Mouse (Mus musculus): ENCODE results near the gene Fcamr. TPM values are rescaled to one million over a fixed set of nuclear protein-coding genes. Genes with fewer than 3 reads are reported as not detected.

Gene Fcamr
- not detected for total RNA-seq (2023)

GRCm38 (mm10) chr1:130800602-130801001 lies at the start of gene Fcamr:
Gene Fcamr, plus strand, starts transcription at chr1:130800902.

GRCm38 (mm10) chr1:130826448-130826847 lies 25.7 kb downstream of the Fcamr start, which contains the start of gene Pigr:
Gene Pigr, plus strand, starts transcription at chr1:130826684.

Other genes starting within 250 kb of the Fcamr start
- gene Zp3r, start 171.3 kb upstream of the Fcamr start, total RNA-seq (2023), result not detected
- gene C4bp, start 139.3 kb upstream of the Fcamr start, total RNA-seq (2023), result not detected
- gene Gm29427, start 85.1 kb upstream of the Fcamr start, total RNA-seq (2023), result not detected
- 12.6 TPM for gene Yod1, start 83.6 kb upstream of the Fcamr start, total RNA-seq (2023)
- gene Pfkfb2, start 71.6 kb upstream of the Fcamr start, total RNA-seq (2023), result 16.7 TPM
- gene AA986860, start 68.9 kb upstream of the Fcamr start, total RNA-seq (2023), result 0.59 TPM
- not detected for gene Pigr, start 25.8 kb downstream of the Fcamr start, total RNA-seq (2023)
- gene Fcmr, start 64.8 kb downstream of the Fcamr start, total RNA-seq (2023), result 27.3 TPM
- gene Il24, start 86.6 kb downstream of the Fcamr start, total RNA-seq (2023), result not detected
- not detected for gene Il20, start 110.5 kb downstream of the Fcamr start, total RNA-seq (2023)
- not detected for gene Il19, start 139.2 kb downstream of the Fcamr start, total RNA-seq (2023)
- 1.6 TPM for gene Il10, start 218.9 kb downstream of the Fcamr start, total RNA-seq (2023)

All from CD4-positive naive resting alpha-beta T cell, adult 57 days (primary cell).